In the genomic region with DNA sequence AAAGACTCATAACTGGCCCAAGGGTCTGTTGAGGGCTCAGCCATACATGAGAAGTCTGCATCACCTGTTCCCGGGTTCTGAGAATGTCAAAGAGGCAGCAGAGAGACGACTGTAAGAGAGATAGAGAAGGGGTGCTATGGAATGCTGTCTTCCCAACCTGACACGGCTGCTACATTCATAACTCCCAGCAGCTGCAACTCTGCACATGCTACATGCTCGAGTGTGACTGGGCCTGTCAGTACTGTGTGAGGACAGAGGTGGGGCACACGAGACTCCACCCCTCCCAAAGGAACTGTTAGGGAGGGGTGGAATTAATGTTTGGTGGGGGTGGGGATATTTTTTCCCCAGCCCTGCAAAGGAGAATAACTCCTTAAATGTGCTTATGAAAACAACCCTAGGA, we compare ENCODE assay signal across 14 mouse cellular contexts.
"Had no signal": no experiment of that assay in that cellular context is flagged by ENCODE, and none has a peak within 500 bp of the region (broad histone marks: within the 10 kb centered on the region; RNA-seq: fewer than 3 reads in every experiment).

No protein-coding gene starts in this region.

- H3K9ac ChIP-seq: lung, embryonic 14.5 days; midbrain, embryonic 13.5 days; neural tube, embryonic 12.5 days; stomach, embryonic 15.5 days had no signal

- H3K4me1 ChIP-seq: midbrain, embryonic 10.5 days; midbrain, embryonic 13.5 days; neural tube, embryonic 12.5 days; stomach, embryonic 15.5 days had no signal

- H3K4me3 ChIP-seq: midbrain, embryonic 10.5 days; midbrain, embryonic 13.5 days; neural tube, embryonic 12.5 days; stomach, embryonic 15.5 days had no signal

- H3K27ac ChIP-seq: midbrain, embryonic 10.5 days; midbrain, embryonic 13.5 days; neural tube, embryonic 12.5 days; stomach, embryonic 15.5 days; stomach, postnatal 0 days had no signal

- DNase-seq: lung, adult 18-20 months; lung, embryonic 14.5 days; lung, postnatal 10 days; lung, postnatal 4 days; right cerebral cortex, postnatal 14 days; thymus, adult 2 months; thymus, postnatal 25 days; thymus, postnatal 4 days had no signal

- ATAC-seq: midbrain, embryonic 13.5 days; midbrain, embryonic 16.5 days had no signal

- H3K4me2 ChIP-seq: lung, embryonic 14.5 days; midbrain, embryonic 13.5 days; neural tube, embryonic 12.5 days; stomach, embryonic 15.5 days had no signal

- H3K36me3 ChIP-seq: midbrain, embryonic 10.5 days; midbrain, embryonic 13.5 days; neural tube, embryonic 12.5 days; stomach, embryonic 15.5 days had no signal

- H3K9me3 ChIP-seq: midbrain, embryonic 10.5 days; midbrain, embryonic 13.5 days; neural tube, embryonic 12.5 days; stomach, embryonic 15.5 days had no signal

- H3K27me3 ChIP-seq: midbrain, embryonic 13.5 days; neural tube, embryonic 12.5 days; stomach, embryonic 15.5 days had no signal
